Mouse (Mus musculus): ENCODE measurements around the gene G6pc.
"Not testable (repeated sequence)": the region's sequence is repeated elsewhere in the genome, so short reads cannot be mapped to it uniquely, and the experiment has no call there.

Gene G6pc

DNA sequence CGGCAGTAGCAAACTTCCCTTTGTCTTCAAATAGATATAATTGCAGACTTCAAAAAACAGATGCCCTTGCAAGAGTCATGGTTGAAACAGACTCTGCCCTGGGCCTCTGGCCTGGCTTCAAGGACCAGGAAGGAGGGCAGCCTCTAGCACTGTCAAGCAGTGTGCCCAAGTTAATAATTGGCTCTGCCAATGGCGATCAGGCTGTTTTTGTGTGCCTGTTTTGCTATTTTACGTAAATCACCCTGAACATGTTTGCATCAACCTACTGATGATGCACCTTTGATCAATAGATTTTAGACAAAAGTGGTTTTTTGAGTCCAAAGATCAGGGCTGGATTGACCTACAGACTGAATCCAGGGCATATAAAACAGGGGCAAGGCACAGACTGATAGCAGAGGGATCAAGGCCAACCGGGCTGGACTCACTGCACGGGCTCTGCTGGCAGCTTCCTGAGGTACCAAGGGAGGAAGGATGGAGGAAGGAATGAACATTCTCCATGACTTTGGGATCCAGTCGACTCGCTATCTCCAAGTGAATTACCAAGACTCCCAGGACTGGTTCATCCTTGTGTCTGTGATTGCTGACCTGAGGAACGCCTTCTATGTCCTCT lies at the start of gene G6pc:
Gene G6pc (plus strand): TSS at position 236 of the 610 bp plus-strand sequence.
- DNase-seq, result peak; percentile 82 to 90

DNA sequence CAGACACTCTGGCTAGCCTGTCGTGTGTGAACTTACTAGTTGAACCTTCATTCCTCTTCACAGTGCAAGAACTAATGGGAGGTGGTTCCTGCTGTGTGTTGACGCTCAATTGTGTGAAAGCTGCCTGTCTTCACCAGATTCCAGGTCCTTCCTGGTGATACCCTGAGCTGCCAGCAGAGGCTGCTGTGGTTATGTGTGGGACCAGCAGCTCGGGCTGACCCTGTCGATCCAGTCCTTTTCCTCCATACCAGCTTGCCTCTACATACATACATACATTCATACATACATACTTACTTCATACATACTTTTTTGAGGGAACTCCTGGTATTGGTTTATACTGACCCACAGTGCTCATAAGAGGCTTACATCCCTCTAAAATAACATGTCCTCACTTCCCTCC lies 43.8 kb upstream of the G6pc start:
- DNase-seq, result peak; percentile 66 to 89

DNA sequence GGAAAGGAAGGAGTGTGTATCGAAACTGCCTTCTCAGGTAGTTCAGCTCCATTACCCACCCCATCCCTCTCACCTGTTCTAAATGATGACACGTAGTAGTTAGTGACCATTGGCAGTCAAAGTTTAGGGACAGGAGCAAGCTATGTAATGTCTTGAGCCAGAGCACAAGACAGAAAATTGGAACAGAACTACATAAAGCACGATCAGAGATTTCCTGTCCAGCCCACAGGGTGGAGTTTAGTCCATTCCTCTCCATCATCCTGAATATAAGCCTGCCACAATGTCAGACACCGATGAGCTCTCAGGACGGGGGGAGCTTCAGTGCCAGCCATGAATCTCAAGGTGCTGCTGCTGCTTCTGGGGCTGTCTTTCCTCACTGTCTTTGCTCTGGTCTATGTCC lies 42.6 kb upstream of the G6pc start, which contains the start of gene Aoc2:
Gene Aoc2 (plus strand): TSS at position 301 of the 400 bp plus-strand sequence.
- DNase-seq, result no peak

DNA sequence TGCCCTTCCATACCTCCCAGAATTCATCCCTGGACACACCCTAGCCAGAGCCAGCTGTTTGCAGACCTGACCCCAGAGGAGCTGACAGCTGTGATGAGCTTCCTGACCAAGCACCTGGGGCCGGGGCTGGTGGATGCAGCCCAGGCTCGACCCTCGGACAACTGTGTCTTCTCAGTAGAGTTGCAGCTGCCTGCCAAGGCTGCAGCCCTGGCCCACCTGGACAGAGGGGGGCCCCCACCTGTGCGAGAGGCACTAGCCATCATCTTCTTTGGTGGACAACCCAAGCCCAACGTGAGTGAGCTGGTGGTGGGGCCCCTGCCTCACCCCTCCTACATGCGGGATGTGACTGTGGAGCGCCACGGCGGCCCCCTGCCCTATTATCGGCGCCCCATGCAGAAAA lies 42.2 kb upstream of the G6pc start:
- DNase-seq, result not testable (repeated sequence)

DNA sequence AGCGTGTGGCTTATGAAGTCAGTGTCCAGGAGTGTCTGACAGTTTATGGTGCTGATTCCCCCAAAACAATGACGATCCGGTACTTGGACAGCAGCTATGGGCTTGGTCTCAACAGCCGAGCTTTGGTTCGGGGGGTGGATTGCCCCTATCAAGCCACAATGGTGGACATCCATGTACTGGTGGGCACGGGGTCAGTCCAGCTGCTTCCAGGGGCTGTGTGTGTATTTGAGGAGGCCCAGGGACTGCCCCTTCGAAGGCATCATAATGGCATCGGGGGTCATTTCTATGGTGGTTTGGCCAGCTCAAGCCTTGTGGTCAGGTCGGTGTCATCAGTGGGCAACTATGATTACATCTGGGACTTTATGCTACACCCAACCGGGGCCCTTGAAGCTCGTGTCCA lies 41.2 kb upstream of the G6pc start:
- DNase-seq, result no peak

DNA sequence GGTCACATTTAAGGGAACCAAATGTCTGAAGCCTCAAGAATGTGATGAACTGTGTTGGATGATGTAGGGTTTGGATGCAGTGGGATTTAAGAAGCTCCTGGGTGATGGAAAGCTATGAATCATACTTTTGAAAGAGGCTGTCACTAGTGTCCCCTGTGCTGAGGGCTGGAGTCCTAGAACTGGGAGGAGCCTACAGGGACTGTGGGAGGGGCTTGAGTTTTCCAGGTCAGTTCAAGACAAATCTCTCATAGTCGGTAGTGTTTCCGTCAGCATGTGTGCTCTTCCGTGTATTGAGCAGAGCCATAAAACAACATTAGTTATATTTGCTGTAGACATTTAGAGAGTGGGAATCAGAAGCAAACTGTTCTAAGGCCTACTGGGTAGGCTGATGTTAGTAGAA lies 40.0 kb upstream of the G6pc start:
- no peak for DNase-seq

DNA sequence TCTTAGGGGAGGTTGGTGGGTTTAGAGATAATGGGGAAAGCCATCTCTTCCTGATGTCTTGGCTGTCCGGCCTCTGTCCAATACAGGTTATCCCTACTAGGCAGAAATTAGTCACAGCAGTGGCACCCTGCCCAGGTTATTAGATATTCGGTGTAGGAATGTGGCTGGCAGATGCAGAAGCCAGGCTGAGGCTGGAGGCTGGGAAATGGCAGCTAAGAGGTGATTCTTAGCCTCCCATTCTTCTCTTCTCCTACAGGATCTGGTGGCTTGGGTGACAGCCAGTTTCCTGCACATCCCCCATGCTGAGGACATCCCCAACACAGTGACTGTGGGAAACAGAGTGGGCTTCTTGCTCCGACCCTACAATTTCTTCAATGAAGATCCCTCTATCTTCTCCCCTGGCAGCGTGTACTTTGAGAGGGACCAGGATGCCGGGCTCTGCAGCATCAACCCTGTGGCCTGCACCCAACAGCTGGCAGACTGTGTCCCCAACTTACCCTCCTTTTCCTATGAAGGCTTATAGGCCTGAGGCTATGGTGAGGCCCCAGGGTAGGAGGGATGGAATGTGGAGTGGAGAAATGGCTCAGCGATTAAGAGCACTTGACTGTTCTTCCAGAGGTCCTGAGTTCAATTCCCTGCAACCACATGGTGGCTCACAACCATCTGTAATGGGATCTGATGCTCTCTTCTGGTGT lies 38.3 kb upstream of the G6pc start:
- peak in 1 of 2 experiments; percentile 42 for DNase-seq

DNA sequence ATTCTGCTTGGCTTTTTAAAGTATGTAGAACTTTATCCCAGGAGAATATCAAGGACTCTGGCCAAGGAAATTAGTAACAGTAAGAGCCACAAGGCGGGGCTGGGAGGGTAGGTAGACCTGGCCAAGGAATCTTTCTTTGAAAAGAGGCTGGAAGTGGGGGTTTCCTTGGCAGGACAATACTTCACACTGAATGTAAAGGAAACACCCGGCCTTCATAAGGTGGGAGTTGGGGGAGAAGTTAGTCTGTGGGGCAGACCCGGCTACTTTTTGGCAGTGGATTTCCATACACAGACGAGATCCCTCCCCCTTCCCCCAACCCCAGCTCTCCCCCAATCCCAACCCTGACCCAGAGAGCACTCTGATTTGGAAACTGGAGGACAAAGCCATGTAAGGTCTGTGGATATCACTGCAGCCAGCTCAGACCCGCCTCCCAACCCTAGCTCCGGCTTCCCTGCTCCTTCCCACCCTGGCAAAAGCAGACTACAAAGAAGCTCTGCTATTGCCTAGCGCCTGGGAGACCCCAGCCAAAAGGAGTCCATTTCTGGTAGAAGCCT lies 36.9 kb upstream of the G6pc start, which contains the start of gene Aoc3:
Gene Aoc3 (plus strand): TSS at position 235 of the 554 bp plus-strand sequence.
- DNase-seq, result no peak

DNA sequence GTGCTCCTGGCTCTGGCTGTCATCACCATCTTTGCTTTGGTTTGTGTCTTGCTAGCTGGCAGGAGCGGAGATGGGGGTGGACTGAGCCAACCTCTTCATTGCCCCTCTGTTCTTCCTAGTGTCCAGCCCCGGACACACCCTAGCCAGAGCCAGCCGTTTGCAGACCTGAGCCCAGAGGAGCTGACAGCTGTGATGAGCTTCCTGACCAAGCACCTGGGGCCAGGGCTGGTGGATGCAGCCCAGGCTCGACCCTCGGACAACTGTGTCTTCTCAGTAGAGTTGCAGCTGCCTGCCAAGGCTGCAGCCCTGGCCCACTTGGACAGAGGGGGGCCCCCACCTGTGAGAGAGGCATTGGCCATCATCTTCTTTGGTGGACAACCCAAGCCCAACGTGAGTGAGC lies 36.4 kb upstream of the G6pc start:
- DNase-seq, result not testable (repeated sequence)

DNA sequence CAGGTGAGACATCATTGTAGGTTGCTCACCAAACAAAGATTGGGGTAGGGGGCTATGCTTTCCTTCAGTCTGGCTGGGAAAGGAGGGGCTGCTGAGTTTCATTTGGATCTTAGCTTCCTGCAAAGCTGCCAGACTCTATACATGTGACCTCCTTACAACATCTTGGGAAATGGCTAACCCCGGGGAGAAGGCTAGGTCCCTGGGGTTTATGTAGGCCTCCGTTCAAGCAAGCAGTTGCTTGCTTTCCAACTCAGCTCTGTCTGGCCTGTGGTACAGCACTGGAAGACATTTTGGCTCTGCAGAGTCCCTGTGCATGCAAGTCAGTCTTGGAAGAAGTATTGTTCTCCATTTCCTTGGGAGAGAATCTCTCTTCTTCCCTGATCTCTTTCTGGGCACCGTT lies 34.8 kb upstream of the G6pc start:
- no peak for DNase-seq

DNA sequence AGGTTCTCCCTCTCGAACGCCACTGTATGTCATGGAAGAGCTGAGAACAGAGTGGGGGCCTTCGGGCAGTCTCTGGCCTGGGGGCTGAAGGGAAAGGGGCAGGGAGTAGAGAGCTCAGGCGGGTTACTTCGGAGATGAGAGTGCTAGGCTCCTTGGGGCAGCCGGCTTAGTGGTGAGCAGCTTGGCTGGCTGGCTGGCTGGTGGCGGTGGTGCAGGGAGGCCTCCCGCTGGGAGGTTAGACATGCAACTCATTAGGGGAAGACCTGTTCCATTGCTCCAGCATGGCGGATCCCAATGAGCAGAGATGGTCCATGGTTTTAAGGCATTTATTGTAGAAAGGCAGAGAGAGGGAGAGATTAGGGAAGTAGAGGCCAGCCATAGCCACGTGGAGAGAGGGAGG lies 33.3 kb upstream of the G6pc start:
- no peak for DNase-seq

DNA sequence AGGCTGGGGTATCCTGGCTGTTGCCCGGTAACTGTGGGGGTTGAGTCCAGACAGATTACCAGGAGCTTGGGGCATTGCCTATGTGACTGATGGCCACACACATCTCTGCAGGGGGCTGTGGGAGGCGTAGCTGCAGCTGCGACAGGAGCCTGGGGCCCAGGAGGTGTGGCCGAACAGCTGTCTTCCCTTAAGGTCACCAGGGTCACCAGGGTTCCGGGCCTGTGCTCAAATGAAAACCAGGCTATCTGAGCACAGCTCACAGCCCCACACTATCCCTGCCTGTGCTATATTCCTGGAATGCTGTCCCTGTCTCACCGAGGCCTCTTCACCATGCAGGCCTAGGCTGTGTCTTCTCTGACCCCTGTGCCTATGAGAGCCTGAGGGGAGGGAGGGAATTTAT lies 32.8 kb upstream of the G6pc start:
- DNase-seq, result no peak

DNA sequence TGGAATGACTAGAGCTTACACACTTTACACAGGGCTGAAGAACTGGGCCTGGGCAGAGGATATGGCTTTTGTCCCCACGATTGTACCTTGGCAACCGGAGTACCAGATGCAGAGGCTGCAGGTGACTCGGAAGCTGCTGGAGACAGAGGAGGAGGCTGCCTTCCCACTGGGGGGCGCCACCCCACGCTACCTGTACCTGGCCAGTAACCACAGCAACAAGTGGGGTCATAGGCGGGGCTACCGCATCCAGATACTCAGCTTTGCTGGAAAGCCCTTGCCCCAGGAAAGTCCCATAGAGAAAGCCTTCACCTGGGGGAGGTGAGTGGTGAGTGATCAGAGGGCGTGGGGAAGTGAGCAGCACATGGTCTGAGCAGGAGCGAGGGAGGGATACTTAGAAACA lies 31.7 kb upstream of the G6pc start:
- DNase-seq, result peak; percentile 34 to 63

DNA sequence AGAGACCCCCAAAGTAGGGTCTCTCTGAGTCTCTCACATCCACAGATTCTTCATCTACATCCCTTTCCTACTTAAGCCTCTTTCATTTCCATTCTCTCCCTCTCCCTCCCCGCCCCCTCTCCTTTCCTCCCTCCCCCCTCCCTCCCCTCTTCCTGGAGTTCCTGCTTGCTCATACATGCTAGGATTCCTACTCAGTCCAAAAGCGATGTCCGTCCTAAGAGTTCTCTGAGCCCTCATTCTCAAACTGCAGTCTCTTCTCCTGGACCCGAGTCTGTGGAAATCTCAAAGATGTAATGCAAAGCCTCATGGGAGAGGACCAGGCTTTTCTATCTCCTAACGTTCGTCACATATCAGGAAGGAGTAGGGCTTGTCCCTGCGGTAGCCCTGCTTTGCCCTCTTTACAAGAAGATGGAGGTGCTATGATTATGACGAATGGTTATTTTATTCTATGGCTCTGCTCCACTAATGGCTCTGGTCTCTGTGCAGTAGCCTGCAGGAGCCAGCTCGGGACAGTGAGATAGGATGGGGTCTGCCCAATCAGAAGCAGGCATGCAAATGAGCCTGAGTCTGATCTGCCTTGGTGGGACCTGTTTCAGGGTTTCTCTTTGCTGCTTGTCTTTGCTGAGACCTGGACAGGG lies 29.1 kb upstream of the G6pc start:
- no peak for DNase-seq

DNA sequence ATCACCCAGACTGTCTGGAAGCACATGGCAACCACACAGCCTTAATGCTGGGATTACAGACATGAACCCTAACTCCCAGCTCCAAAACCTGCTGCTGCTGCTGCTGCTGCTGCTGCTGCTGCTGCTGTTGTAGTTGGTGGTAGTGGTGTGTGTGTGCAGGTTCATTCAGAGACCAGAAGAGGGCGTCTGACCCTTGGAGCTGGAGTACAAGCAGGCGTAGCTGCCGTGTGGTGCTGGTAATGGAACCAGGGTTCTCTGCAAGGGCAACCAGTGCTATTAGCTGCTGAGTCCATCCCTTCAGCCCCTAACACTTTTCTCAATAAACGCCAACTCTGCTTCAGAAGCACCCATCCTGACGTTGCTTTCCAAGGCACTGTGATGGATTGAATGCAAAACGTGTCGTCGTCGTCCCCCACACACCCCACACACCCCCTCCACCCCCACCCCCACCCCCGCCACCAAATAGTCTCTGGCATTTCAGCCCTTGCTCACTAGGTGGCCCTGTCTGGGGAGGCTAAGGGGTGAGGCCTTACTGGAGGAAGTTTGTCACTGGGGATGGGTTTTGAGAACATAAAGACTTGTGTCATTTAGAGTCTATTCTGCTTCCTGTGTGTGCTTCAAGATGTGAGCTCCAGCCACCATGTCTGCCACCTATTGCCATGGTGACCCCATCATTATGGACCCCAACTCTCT lies 20.1 kb upstream of the G6pc start:
- no peak for DNase-seq

DNA sequence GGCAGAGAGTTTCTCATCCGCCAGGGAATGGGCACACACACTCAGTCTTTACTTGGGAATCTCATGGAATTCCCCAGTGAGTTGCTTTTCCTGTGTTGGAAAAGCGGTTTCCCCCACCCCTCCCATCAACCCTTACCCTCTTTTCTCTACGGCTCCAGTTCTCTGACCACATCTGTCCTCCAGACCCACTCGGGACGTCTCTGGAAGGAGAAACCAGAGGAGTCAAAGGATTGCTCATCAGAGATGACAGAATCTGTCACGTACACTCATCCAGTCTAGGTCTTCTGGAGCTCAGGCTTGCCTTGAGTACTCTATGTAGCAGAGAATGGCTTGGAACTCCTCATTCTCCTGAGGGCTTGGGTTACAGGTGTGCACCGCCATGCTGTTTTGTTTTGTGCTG lies 18.6 kb upstream of the G6pc start:
- DNase-seq, result no peak

DNA sequence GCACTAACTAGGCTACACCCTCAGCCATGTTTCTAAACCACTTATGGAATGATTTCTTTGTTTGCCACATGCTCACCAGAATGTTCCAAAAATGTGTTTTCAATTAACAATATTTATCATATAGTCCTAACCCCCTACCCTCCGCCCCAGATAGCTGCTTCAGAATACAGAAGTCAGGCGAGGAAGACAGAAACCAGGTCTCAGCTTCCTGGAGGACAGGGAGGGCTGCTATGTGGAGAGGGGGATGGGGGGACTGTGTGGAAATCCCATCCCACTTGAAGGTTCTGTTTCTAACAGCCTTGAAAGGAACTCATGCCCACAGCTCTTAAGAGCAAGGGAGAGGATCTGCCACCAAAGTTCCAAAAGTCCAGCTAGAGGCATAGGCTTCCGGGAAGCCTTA lies 18.1 kb upstream of the G6pc start:
- no peak for DNase-seq

DNA sequence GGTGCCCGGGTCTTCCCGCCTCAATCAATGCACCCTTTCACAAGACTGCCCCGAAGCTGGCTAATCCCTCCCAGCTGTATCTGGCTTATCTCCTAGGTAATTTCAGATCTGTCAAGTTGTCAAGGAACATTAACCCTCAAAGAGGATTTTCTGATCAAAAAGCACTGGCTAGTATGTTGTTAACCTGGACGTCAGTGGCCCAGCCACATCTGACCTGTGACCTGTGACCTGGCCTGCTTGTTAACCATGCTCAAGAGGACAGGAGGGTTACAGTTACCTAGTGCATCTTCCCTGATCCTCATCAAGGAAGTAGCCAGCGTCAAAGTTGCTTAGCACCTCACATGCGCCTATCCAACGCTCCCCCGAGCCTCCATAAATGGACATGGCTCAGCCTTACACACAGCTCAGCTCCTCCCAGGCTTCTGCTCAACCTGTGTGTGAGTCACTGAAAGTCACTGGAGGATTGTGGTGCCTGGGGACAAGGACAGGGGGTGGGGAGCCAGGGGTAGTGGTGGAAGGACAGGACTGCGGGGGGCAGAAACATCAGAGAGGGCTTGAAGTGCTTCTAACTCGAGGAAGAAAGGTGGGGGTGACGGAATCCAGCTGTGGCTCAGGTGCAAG lies 16.2 kb upstream of the G6pc start:
- DNase-seq, result no peak

DNA sequence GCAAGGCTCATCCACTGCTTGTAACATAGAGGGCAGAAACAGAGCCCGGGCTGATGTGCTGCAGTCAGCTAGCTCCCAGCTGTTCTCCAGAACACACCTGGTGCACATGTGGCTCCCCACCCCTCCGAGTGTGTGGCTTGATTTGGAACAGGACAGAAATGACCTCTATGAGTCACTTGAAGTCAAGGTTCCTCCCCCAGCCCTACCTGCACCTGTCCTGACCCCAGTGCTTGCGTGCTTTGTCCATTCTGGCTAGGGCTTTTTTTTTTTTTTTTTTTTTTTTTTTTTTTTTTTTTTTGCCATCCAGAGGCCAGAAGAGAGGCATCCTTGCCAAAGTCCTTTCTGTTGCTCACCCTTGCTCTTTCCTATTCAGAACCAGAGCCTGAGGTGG lies 15.6 kb upstream of the G6pc start:
- peak in 1 of 2 experiments; percentile 45 for DNase-seq

DNA sequence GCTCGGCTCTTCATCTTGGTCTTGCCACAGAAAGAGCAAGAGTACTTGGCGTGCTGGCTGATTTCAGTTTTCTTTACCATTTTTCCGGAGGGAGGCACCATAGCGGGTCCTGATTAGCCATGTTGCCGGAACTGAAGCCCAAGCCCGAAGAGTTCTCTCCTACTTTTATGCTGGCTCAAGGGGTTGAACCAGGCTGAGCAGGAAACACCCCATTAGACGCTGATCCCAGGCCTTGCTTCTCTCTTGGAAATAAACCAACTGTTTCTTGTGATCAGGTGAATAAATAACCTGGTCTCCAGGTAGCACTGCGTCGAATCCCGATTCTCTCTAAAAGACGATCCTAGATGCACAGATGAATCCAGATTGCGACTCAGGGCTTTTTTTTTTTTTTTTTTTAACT lies 13.9 kb upstream of the G6pc start:
- DNase-seq, result peak; percentile 73 to 81

DNA sequence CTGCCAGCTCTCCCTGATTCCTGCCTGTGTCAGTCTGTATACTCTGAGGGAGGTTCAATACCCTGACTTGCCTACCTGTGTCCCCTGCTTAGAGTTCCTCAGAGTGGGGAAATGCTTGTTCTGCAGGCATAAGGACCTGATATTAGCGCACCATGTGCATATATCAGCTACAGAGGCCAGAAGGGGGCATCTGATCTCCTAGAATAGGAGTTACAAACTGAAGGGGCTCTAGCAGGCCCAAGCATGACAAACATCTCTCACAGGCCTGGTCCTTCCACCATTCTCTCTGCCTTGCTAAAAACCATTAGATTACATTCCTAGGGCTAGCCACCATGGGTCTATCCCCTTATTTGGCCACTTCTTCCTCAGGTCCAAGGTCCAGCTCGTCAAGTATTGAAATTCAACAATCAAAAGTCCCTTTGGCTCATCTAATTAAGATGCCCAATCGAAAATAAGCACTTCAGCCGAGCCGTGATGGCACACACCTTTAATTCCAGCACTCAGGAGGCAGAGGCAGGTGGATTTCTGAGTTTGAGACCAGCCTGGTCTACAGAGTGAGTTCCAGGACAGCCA lies 12.8 kb upstream of the G6pc start:
- no peak for DNase-seq

DNA sequence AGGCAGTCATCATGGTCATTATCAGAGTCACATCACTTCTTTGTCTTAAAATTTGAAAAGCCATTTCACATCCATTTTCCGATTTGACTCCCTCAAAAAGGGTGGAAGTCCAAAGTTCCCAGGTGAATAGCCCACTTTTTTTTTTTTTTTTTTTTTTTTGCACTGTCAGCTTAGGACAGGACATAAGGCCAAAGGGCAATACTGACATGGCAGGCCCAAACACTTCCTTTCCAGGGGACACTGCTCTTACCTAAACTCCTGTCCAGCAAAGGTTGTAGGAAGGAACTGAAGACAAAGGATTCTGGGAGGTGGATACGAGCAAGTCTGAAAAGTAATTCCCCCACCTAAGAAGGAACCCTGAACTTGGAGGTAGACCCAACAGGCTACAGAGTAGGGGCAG lies 11.4 kb upstream of the G6pc start:
- peak in 1 of 2 experiments; percentile 57 for DNase-seq
